Mouse (Mus musculus): Measurements from ENCODE around the gene Rassf2. TPM values are rescaled to one million over a fixed set of nuclear protein-coding genes. Genes with fewer than 3 reads are reported as not detected.

The Rassf2 gene
- polyA plus RNA-seq, 1 experiment from 2014 or later = 3.2 TPM

DNA sequence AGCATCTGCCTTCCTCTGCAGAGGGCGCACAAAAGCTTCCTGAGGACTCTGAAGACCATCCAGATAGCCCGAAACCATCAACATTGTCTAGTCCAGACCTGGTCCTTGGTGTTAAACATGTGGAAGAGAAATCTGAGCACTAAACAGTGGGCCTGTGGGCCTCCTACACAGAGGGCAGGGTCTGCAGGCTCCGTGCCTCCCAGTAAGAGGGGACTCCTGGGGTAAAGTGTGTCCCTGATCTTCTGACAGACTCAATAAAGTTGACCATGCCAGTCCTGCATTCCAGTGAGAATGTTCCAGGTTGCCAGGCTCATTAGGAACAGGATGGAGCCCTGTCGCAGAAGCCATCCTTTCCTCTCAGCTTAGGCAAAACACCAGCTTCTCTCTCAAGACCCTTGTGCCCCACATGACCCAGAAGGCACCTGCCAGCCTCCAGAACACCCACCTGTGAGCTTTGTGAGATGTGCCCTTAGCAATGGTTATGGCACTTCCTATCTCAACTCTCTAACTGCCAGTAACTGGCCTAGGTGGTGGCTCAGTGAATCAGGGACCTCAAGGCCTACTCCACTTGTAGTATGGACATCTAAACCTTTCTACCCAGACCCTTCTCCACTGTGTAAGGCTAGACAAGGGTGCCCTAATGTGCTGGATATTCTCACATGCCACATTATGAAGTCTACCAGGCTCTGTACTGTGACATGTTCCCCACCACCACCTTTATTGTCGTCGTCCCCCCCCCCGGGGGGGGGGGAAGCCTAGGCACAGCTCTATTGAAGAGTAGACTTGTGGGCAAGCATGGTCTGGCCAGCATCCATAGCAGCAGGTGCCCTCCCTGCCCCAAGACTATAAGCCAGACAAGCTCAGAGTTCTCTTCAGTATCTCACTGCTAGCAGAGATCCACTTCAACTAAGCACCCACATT lies 73.5 kb downstream of the Rassf2 start:
- POLR2A ChIA-PET = no interaction called here
- ATAC-seq (no peak), DNase-seq (ENCODE audit: low read depth, low spot score) (no peak)
- CTCF ChIA-PET = no interaction called here
- TF ChIP-seq CTCF (IDR thresholded peaks at IDR 0.05) = no peak
- in situ Hi-C loops (cut with MboI; ENCODE audit: low pct_unique_long_range_greater_than_20kb) = no loop called here
- H3K27me3 ChIP-seq = no peaks in the 10 kb centered on the region

GRCm38 (mm10) chr2:131955264-131955663 lies 74.8 kb downstream of the Rassf2 start:
- ChIA-PET POLR2A (no interaction called here), CTCF (no interaction called here)
- no peak for DNase-seq (ENCODE audit: low read depth, low spot score)
- no peaks in the 10 kb centered on the region for H3K27me3 ChIP-seq
- ATAC-seq = no peak
- TF ChIP-seq CTCF (IDR thresholded peaks at IDR 0.05) = no peak
- in situ Hi-C loops (cut with MboI; ENCODE audit: low pct_unique_long_range_greater_than_20kb) = no loop called here

DNA sequence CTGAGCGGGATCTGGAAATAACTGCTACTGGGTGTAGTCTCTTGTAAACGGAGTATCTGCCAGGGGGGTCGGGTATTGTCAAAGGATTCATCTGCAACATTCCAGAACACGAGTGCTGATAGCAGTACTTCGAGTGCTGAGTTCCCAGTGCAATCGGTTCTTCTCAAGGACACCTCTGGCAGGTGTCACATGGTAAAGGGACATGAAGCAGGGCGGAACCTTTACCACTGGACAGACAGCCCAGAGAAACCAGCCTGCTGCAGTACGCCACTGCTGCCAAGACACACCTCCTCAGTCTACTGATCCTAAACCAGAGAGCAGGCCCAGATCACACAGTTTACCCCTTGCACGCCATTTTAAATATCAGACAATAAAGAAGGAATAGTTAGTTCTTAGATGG lies 75.2 kb downstream of the Rassf2 start:
- no peaks in the 10 kb centered on the region for H3K27me3 ChIP-seq
- CTCF ChIA-PET = no interaction called here
- POLR2A ChIA-PET = no interaction called here
- no peak for ATAC-seq
- no peak for TF ChIP-seq CTCF (IDR thresholded peaks at IDR 0.05)
- in situ Hi-C loops (cut with MboI; ENCODE audit: low pct_unique_long_range_greater_than_20kb) = no loop called here
- DNase-seq (ENCODE audit: low read depth, low spot score) = no peak

DNA sequence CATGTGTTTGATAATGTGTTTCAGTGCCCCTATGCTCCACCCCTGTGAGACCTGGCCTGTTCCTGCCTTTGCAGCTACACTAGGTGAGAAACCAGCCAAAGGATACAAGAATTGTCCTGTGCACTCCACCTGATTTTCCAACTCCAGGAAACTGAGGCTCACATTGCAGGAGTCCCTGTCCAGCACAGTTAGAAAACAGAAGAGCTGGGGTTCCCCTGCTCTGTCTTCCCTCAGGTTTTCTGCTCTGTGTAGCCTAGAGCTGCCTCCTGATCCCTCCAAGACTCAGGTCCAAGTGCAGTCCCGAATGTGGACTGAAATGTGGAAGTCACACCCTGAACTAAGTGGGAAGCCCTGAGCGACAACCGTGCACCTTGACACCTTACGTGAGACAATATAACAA lies 76.3 kb downstream of the Rassf2 start:
- H3K27me3 ChIP-seq = no peaks in the 10 kb centered on the region
- DNase-seq (ENCODE audit: low read depth, low spot score) (no peak), ATAC-seq (no peak)
- no peak for TF ChIP-seq CTCF (IDR thresholded peaks at IDR 0.05)
- POLR2A ChIA-PET = no interaction called here
- in situ Hi-C loops (cut with MboI; ENCODE audit: low pct_unique_long_range_greater_than_20kb) = no loop called here
- CTCF ChIA-PET = interaction anchor here (1.2 kb wide), 1 partner anchor 132 kb away, joined by 5 read pairs; no protein-coding TSS in a partner anchor

DNA sequence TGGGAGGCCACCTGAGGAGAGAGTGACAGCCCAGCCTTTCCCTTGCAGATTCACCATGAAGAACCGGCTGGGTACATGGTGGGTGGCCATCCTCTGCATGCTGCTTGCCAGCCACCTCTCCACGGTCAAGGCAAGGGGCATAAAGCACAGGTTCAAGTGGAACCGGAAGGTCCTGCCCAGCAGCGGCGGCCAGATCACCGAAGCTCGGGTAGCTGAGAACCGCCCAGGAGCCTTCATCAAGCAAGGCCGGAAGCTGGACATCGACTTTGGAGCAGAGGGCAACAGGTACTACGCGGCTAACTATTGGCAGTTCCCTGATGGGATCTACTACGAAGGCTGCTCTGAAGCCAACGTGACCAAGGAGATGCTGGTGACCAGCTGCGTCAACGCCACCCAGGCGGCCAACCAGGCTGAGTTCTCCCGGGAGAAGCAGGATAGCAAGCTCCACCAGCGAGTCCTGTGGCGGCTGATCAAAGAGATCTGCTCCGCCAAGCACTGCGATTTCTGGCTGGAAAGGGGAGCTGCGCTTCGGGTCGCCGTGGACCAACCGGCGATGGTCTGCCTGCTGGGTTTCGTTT lies 77.0 kb downstream of the Rassf2 start:
- TF ChIP-seq CTCF (IDR thresholded peaks at IDR 0.05) = no peak
- in situ Hi-C loops (cut with MboI; ENCODE audit: low pct_unique_long_range_greater_than_20kb) = no loop called here
- H3K27me3 ChIP-seq = no peaks in the 10 kb centered on the region
- POLR2A ChIA-PET = no interaction called here
- ATAC-seq (no peak), DNase-seq (ENCODE audit: low read depth, low spot score) (no peak)
- CTCF ChIA-PET = interaction anchor here (1.0 to 4.7 kb wide), 4 partner anchors 29 to 132 kb away, joined by 4 to 27 read pairs (median 4); no protein-coding TSS in a partner anchor

DNA sequence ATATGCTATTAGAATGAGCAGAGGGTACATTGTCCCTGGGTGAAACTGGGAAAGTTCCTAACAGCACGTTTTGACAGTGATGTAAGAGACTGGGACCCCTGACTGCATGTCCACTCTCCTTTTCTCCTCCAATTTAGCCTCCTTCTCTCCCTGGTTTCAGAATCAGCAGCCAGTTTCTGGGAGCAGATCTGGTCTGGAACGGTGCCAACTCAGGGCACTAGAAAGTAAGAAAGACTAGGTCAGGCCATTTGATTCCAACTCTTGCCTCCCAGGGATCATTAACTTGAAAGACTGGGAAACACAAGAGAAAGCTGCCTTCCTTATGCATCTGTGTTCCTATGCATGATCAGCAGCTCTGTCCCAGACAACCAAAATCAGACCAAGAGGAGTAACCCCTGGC lies 77.6 kb downstream of the Rassf2 start:
- H3K27me3 ChIP-seq = no peaks in the 10 kb centered on the region
- POLR2A ChIA-PET = no interaction called here
- TF ChIP-seq CTCF (IDR thresholded peaks at IDR 0.05) = no peak
- no peak for ATAC-seq
- no peak for DNase-seq (ENCODE audit: low read depth, low spot score)
- in situ Hi-C loops (cut with MboI; ENCODE audit: low pct_unique_long_range_greater_than_20kb) = no loop called here
- CTCF ChIA-PET = interaction anchor here (0.7 to 4.7 kb wide), 4 partner anchors 30 to 154 kb away, joined by 3 to 27 read pairs (median 4); no protein-coding TSS in a partner anchor

- ATAC-seq (no peak), DNase-seq (ENCODE audit: low read depth, low spot score) (no peak)
- no peak for TF ChIP-seq CTCF (IDR thresholded peaks at IDR 0.05)
- in situ Hi-C loops (cut with MboI; ENCODE audit: low pct_unique_long_range_greater_than_20kb) = no loop called here
- no peaks in the 10 kb centered on the region for H3K27me3 ChIP-seq
- ChIA-PET POLR2A (interaction anchor here (0.7 kb wide), 1 partner anchor 649 kb away, joined by 7 read pairs; no protein-coding TSS in a partner anchor), CTCF (interaction anchor here (1.4 to 4.7 kb wide), 6 partner anchors 8 to 130 kb away, joined by 3 to 27 read pairs (median 9); no protein-coding TSS in a partner anchor)
Observed at GRCm38 (mm10) chr2:131950598-131951095, 79.4 kb downstream of the Rassf2 start, which contains the start of gene Prnd. TSS of gene Prnd (plus strand) at chr2:131950861.

- POLR2A ChIA-PET = no interaction called here
- H3K27me3 ChIP-seq = no peaks in the 10 kb centered on the region
- peak; percentile 85 for TF ChIP-seq CTCF (IDR thresholded peaks at IDR 0.05)
- in situ Hi-C loops (cut with MboI; ENCODE audit: low pct_unique_long_range_greater_than_20kb) = loop anchor here (25.0 kb wide), 2 partner anchors 113 to 388 kb away; partner anchors contain the start of gene Adra1d
- DNase-seq (ENCODE audit: low read depth, low spot score) (no peak), ATAC-seq (no peak)
- CTCF ChIA-PET = interaction anchor here (0.9 to 4.7 kb wide), 8 partner anchors 9 to 132 kb away, joined by 3 to 27 read pairs (median 7); no protein-coding TSS in a partner anchor
Observed at GRCm38 (mm10) chr2:131949767-131950597, 80.1 kb downstream of the Rassf2 start.

DNA sequence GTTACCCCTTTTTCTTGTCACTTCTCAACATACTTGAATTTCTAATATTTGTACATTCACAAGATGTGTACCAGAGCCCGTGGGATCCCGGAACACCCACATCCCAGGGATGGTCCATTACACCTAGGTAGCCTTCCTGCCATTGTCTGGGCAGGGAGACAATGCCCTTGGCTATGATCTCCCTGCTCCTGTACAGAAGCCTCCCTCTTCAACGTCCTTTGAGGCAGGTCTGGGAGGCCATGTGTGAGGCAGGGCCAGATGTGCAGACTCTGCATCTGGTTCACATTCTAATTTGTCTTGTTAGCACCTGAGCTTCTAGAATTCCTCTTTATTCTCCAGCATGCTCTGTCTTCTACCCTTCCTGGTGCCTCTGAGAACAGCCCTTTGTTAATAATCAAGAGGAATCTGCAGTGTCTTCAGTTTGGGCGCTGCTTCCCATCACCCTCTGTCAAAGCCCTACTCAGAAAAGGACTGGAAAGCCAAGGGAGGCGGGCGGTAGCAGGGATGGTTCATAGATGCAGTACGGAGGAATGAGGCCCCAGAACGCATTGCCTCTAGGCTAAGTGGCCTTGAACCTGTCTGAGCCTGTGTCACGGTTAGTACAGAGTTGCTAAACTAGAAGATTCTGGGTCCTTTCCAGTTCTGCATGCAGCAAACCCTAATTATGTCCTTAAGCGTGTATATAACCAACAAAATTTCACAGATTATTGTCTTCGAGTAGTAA lies 81.0 kb downstream of the Rassf2 start:
- H3K27me3 ChIP-seq = no peaks in the 10 kb centered on the region
- in situ Hi-C loops (cut with MboI; ENCODE audit: low pct_unique_long_range_greater_than_20kb) = loop anchor here (25.0 kb wide), 2 partner anchors 112 to 387 kb away; partner anchors contain the start of gene Adra1d
- no peak for TF ChIP-seq CTCF (IDR thresholded peaks at IDR 0.05)
- DNase-seq (ENCODE audit: low read depth, low spot score) (no peak), ATAC-seq (no peak)
- POLR2A ChIA-PET = no interaction called here
- CTCF ChIA-PET = interaction anchor here (0.9 to 4.7 kb wide), 7 partner anchors 10 to 131 kb away, joined by 3 to 27 read pairs (median 9); no protein-coding TSS in a partner anchor

All from Patski (cell line).